Mouse (Mus musculus) midbrain, embryonic 10.5 days (tissue): ENCODE data around the gene Ttll3. TPM values are rescaled to one million over a fixed set of nuclear protein-coding genes. Genes with fewer than 3 reads are reported as not detected.

Experiments used
- DNase-seq: peaks from one replicate; pipeline ENCODE4 v3.0.0-alpha.2; 2017; ENCODE audit warnings: low spot score
- H3K27ac ChIP-seq: fragments of 300-500 bp; sonication (generic); replicated peaks from 2 replicates; pipeline ENCODE4 v1.5.1; 2016; ENCODE audit warnings: mild to moderate bottlenecking
- H3K27me3 ChIP-seq: fragments of 300-500 bp; sonication (generic); 2 replicates; pipeline ENCODE4 v1.6.1; 2016; ENCODE audit warnings: low read depth, mild to moderate bottlenecking; ENCODE audit not compliant: poor library complexity, severe bottlenecking
- H3K36me3 ChIP-seq: fragments of 300-500 bp; sonication (generic); 2 replicates; pipeline ENCODE4 v1.6.1; 2016; ENCODE audit warnings: mild to moderate bottlenecking, moderate library complexity
- H3K4me1 ChIP-seq: fragments of 300-500 bp; sonication (generic); 2 replicates; pipeline ENCODE4 v1.6.1; 2016
- H3K4me3 ChIP-seq: fragments of 300-500 bp; sonication (generic); 2 replicates; pipeline ENCODE4 v1.5.1; 2016; ENCODE audit warnings: mild to moderate bottlenecking, moderate library complexity
- H3K9me3 ChIP-seq: fragments of 300-500 bp; sonication (generic); replicated peaks from 2 replicates; pipeline ENCODE4 v1.6.1; 2016; ENCODE audit warnings: mild to moderate bottlenecking
- WGBS: fragments of 180-500 bp; shearing (Covaris S2); methylation state at CpG from one replicate; pipeline ENCODE4 v1.1.7; 2016; 5-methylcytosine and 5-hydroxymethylcytosine counted together
- polyA plus RNA-seq: library from polyadenylated mRNA; unstranded; fragments of >200 nt; fragmentation: Nextera tagmentation; extraction: Ambion mirVana; gene quantifications from 2 replicates; pipeline ENCODE4 v1.2.1, GENCODE M21; 2016

Gene Ttll3
- polyA plus RNA-seq, 1 experiment from 2014 or later: 5.9 TPM

GRCm38 (mm10) chr6:113385160-113385714, 3.8 kb upstream of the Ttll3 start:
- Histone ChIP-seq H3K4me1 (0 out of 2 replicates have a peak, but pooled peaks cover 2% of the 10 kb centered on the region), H3K9me3 (no peaks in the 10 kb centered on the region), H3K36me3 (peaks cover 100% of the 10 kb centered on the region), H3K27me3 (no peaks in the 10 kb centered on the region), H3K27ac (no peak overlapping the region), H3K4me3 (no peak overlapping the region)
- DNase-seq: no peak
- WGBS: 91% methylated on average over 11 of the region's 11 CpGs

GRCm38 (mm10) chr6:113386025-113386424, 3.0 kb upstream of the Ttll3 start:
- Histone ChIP-seq H3K4me3 (no peak overlapping the region), H3K9me3 (no peaks in the 10 kb centered on the region), H3K36me3 (peaks cover 100% of the 10 kb centered on the region), H3K27me3 (no peaks in the 10 kb centered on the region), H3K4me1 (peaks cover 5% of the 10 kb centered on the region), H3K27ac (no peak overlapping the region)
- DNase-seq: no peak
- 93% methylated on average over 3 of the region's 3 CpGs for WGBS

GRCm38 (mm10) chr6:113390715-113391114, 1.7 kb downstream of the Ttll3 start:
- no peak for DNase-seq
- no peak overlapping the region for H3K27ac ChIP-seq
- peaks cover 69% of the 10 kb centered on the region for H3K36me3 ChIP-seq
- H3K27me3 ChIP-seq: no peaks in the 10 kb centered on the region
- H3K9me3 ChIP-seq: no peaks in the 10 kb centered on the region
- H3K4me3 ChIP-seq: no peak overlapping the region
- whole genome bisulfite sequencing: 84% methylated on average over 3 of the region's 3 CpGs
- peaks cover 29% of the 10 kb centered on the region for H3K4me1 ChIP-seq

- peak overlapping the region; percentile 93 for H3K27ac ChIP-seq
Observed at GRCm38 (mm10) chr6:113392015-113392386, 2.9 kb downstream of the Ttll3 start.

GRCm38 (mm10) chr6:113392387-113393071, 3.5 kb downstream of the Ttll3 start:
- H3K4me3 ChIP-seq: peak overlapping the region; percentile 69

More at GRCm38 (mm10) chr6:113392015-113392386, 2.9 kb downstream of the Ttll3 start:
- Histone ChIP-seq H3K4me3 (peak overlapping the region; percentile 69), H3K36me3 (peaks cover 58% of the 10 kb centered on the region), H3K4me1 (peaks cover 29% of the 10 kb centered on the region), H3K27me3 (no peaks in the 10 kb centered on the region), H3K9me3 (no peaks in the 10 kb centered on the region)
- WGBS: 27% methylated on average over 10 of the region's 10 CpGs
- no peak for DNase-seq

GRCm38 (mm10) chr6:113393951-113394350, 4.9 kb downstream of the Ttll3 start:
- no peak for DNase-seq
- WGBS: 92% methylated on average over 6 of the region's 6 CpGs
- Histone ChIP-seq H3K4me1 (peaks cover 29% of the 10 kb centered on the region), H3K27ac (no peak overlapping the region), H3K27me3 (no peaks in the 10 kb centered on the region), H3K9me3 (no peaks in the 10 kb centered on the region), H3K4me3 (no peak overlapping the region), H3K36me3 (peaks cover 47% of the 10 kb centered on the region)

More at GRCm38 (mm10) chr6:113392387-113393071, 3.5 kb downstream of the Ttll3 start:
- DNase-seq: peak; percentile 86
- Histone ChIP-seq H3K27me3 (no peaks in the 10 kb centered on the region), H3K9me3 (no peaks in the 10 kb centered on the region), H3K36me3 (peaks cover 53% of the 10 kb centered on the region), H3K4me1 (peaks cover 29% of the 10 kb centered on the region), H3K27ac (peak overlapping the region; percentile 93)
- WGBS: under 1% methylated on average over 51 of the region's 51 CpGs

GRCm38 (mm10) chr6:113394811-113395210, 5.8 kb downstream of the Ttll3 start:
- Histone ChIP-seq H3K4me3 (no peak overlapping the region), H3K27me3 (no peaks in the 10 kb centered on the region), H3K36me3 (peaks cover 44% of the 10 kb centered on the region), H3K9me3 (no peaks in the 10 kb centered on the region), H3K27ac (no peak overlapping the region), H3K4me1 (peaks cover 29% of the 10 kb centered on the region)
- WGBS: 96% methylated on average over 11 of the region's 11 CpGs
- no peak for DNase-seq

GRCm38 (mm10) chr6:113395501-113395900, 6.4 kb downstream of the Ttll3 start:
- H3K4me3 ChIP-seq: no peak overlapping the region
- H3K36me3 ChIP-seq: peaks cover 39% of the 10 kb centered on the region
- peaks cover 29% of the 10 kb centered on the region for H3K4me1 ChIP-seq
- no peaks in the 10 kb centered on the region for H3K9me3 ChIP-seq
- 89% methylated on average over 6 of the region's 6 CpGs for WGBS
- no peaks in the 10 kb centered on the region for H3K27me3 ChIP-seq
- no peak overlapping the region for H3K27ac ChIP-seq
- no peak for DNase-seq

- DNase-seq: no peak
- H3K9me3 ChIP-seq: no peaks in the 10 kb centered on the region
- no peak overlapping the region for H3K4me3 ChIP-seq
- H3K27me3 ChIP-seq: no peaks in the 10 kb centered on the region
- WGBS: 82% methylated on average over 10 of the region's 10 CpGs
- no peak overlapping the region for H3K27ac ChIP-seq
- H3K36me3 ChIP-seq: peaks cover 36% of the 10 kb centered on the region
- H3K4me1 ChIP-seq: peaks cover 21% of the 10 kb centered on the region
Observed at GRCm38 (mm10) chr6:113396270-113397030, 7.4 kb downstream of the Ttll3 start.

GRCm38 (mm10) chr6:113402094-113402493, 13.0 kb downstream of the Ttll3 start:
- peaks cover 33% of the 10 kb centered on the region for H3K36me3 ChIP-seq
- no peaks in the 10 kb centered on the region for H3K27me3 ChIP-seq
- no peak overlapping the region for H3K27ac ChIP-seq
- WGBS: 92% methylated on average over 13 of the region's 13 CpGs
- no peaks in the 10 kb centered on the region; the same call in 1 of the 2 replicates for H3K4me1 ChIP-seq
- DNase-seq: no peak
- H3K9me3 ChIP-seq: no peaks in the 10 kb centered on the region
- H3K4me3 ChIP-seq: no peak overlapping the region

GRCm38 (mm10) chr6:113404649-113405448, 15.8 kb downstream of the Ttll3 start:
- 77% methylated on average over 12 of the region's 12 CpGs for WGBS
- Histone ChIP-seq H3K4me3 (no peak overlapping the region), H3K9me3 (no peaks in the 10 kb centered on the region), H3K36me3 (peaks cover 32% of the 10 kb centered on the region), H3K27me3 (no peaks in the 10 kb centered on the region), H3K27ac (0 out of 2 replicates have a peak overlapping the region, but pooled peaks have one; percentile 28), H3K4me1 (no peaks in the 10 kb centered on the region; the same call in 1 of the 2 replicates)
- DNase-seq: no peak

GRCm38 (mm10) chr6:113405483-113405882, 16.4 kb downstream of the Ttll3 start:
- H3K27me3 ChIP-seq: no peaks in the 10 kb centered on the region
- no peak for DNase-seq
- 89% methylated on average over 6 of the region's 6 CpGs for WGBS

More at GRCm38 (mm10) chr6:113405483-113405882, 16.4 kb downstream of the Ttll3 start:
- Histone ChIP-seq H3K36me3 (peaks cover 29% of the 10 kb centered on the region), H3K27ac (no peak overlapping the region), H3K9me3 (no peaks in the 10 kb centered on the region), H3K4me1 (no peaks in the 10 kb centered on the region; the same call in 1 of the 2 replicates), H3K4me3 (no peak overlapping the region)
